Mouse (Mus musculus) cerebellum, adult 2 months (tissue): ENCODE data around the gene Gm49450. TPM values are rescaled to one million over a fixed set of nuclear protein-coding genes. Genes with fewer than 3 reads are reported as not detected.
"Not testable (repeated sequence)": the region's sequence is repeated elsewhere in the genome, so short reads cannot be mapped to it uniquely, and the experiment has no call there.

Experiments
- DNase-seq, 2 experiments: peaks; one replicate each; pipeline ENCODE4 v3.0.0; 2021
- H3K27ac ChIP-seq: fragments of 200-500 bp; 2 replicates; pipeline ENCODE4 v1.5.1; 2012; ENCODE audit warnings: low read length, control low read depth, inconsistent platforms; ENCODE audit not compliant: insufficient read depth
- H3K27me3 ChIP-seq: fragments of 200-500 bp; 2 replicates; pipeline ENCODE4 v1.6.1; 2012; ENCODE audit warnings: inconsistent platforms, mild to moderate bottlenecking, low read length, moderate library complexity; ENCODE audit not compliant: control insufficient read depth, insufficient read depth
- H3K4me1 ChIP-seq: fragments of 200-500 bp; 2 replicates; pipeline ENCODE4 v1.6.1; 2011; ENCODE audit warnings: low read length; ENCODE audit not compliant: control insufficient read depth, insufficient read depth
- H3K4me3 ChIP-seq: fragments of 200-500 bp; replicated peaks from 2 replicates; pipeline ENCODE3; 2011; ENCODE audit warnings: mild to moderate bottlenecking, low read depth, low read length, control low read depth; ENCODE audit not compliant: insufficient read depth
- CTCF ChIP-seq: fragments of 200-500 bp; IDR thresholded peaks from 2 replicates; pipeline ENCODE4 v1.5.1; 2011; ENCODE audit warnings: low read depth, mild to moderate bottlenecking, control low read depth, low read length, moderate library complexity, borderline replicate concordance; ENCODE audit not compliant: insufficient read depth
- POLR2A ChIP-seq: fragments of 200-500 bp; IDR thresholded peaks from 2 replicates; pipeline ENCODE4 v1.6.1; 2011; ENCODE audit warnings: low read length, control low read depth, borderline replicate concordance; ENCODE audit not compliant: insufficient read depth
- WGBS: fragments of 180-500 bp; shearing (Covaris S2); methylation state at CpG from one replicate; pipeline ENCODE4 v1.1.7; 2018; 5-methylcytosine and 5-hydroxymethylcytosine counted together
- polyA plus RNA-seq: library from polyadenylated mRNA; depleted of rRNA; stranded (reverse); fragments of >200 nt; gene quantifications from 2 replicates; pipeline ENCODE4 v1.2.3, GENCODE M21; 2012

Gm49450 gene
- polyA plus RNA-seq, 1 experiment: 0.75 TPM

DNA sequence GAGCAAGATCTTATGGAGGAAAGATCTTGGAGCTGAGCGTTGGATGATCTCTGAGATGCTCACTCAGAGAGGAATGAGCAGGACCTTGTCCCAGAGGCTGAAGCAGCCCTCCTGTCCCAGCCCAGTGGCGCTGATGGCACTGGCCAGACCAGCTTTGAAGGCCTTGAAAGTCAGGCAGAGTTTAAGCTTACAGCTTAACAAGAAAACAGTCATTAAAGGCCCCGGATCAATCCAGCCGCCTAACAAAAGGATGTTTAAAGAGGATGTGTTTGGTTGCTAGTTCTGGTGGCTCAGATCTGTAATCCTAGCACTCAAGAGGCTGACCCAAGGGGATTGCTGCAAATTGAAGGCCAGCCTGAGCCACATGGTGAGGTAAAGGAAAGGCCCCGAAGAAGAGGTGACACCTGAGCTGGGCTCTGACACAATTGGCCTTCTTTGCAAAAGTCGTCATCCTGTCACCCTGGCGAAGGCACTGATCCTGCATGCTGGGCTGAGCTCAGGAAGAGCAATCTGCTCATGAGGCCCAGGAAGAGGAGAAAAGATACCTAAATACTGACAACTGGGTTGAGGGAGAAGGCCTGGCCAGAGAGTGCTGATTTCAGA is 26.8 kb upstream of the Gm49450 start:
- TF ChIP-seq POLR2A (no peak), CTCF (no peak)
- 56% methylated on average over 7 of the region's 7 CpGs for WGBS
- Histone ChIP-seq H3K4me3 (no peak overlapping the region), H3K4me1 (peaks cover 17% of the 10 kb centered on the region), H3K27me3 (no peaks in the 10 kb centered on the region), H3K27ac (no peak overlapping the region)
- DNase-seq: peak in 1 of 2 experiments; percentile 26

DNA sequence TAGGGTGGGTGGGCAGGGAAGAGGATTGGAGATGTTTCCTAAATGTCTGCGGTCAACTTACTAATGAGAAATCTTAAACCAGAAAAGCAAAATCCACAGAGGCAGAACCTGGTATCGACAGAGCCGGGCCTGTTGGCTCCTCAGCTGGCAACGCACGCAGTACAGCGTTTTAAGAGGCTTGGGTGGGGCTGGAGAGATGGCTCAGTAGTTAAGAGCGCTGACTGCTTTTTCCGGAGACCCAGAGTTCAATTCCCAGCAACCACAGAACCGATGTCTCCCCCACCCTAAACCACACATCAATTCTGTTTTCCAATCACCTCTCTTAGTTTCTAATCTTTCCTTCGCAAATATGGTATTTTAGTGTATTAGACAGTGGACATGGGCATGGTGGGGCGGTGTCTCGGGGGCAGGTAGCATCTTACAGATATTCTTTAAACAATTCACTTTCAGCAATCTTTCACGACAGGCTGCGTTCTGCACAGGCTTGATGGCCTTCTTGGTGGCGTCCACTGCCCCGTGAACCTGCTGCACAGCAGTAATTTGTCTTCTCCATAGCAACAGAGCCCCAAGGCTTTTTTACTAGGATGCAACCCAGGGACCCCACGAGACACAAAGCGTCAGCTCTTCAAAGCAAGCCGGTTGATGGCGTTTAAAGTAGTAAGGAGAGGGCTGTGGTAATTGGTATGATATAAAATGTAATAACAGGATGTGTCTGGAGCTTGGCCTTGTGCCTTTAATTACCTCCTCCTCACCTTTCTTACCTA is 25.2 kb upstream of the Gm49450 start:
- WGBS: 71% methylated on average over 20 of the region's 20 CpGs
- H3K27me3 ChIP-seq: no peaks in the 10 kb centered on the region
- H3K4me3 ChIP-seq: no peak overlapping the region
- no peak for DNase-seq
- no peak overlapping the region for H3K27ac ChIP-seq
- peaks cover 15% of the 10 kb centered on the region for H3K4me1 ChIP-seq
- no peak for TF ChIP-seq POLR2A
- no peak for TF ChIP-seq CTCF

DNA sequence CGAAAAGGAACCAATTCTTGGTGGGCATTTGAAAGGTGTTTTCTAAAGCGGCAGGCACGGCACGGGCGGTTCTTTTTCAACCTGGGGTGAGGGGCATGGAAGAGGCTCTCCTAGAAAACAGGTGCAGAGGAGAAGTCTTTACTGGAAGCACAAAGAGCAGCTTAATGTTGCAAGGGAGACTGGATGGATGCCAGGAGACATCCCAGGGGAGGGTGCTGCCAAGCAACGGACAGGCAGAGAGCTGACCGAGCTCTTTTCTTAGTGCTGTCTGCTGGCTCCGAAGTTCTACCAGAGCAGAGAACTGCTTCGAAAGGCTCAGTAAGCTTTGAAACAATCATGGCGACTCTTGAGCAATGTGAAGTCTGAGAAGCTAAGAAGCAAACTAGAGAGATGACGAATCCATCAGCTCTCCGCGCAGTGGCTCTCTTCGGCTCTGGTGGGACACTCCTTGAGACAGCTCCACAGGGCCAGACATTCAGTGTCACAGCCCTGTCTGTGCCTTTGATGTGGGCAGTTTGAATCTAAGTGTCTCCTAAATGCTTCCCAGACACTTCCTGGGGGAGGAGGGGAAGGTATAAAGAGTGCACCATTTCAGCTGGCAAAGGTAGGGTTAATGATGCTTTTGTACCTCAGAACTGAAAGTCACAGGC is 24.5 kb upstream of the Gm49450 start:
- Histone ChIP-seq H3K27me3 (no peaks in the 10 kb centered on the region), H3K27ac (no peak overlapping the region), H3K4me3 (no peak overlapping the region), H3K4me1 (peaks cover 14% of the 10 kb centered on the region)
- WGBS: 45% methylated on average over 14 of the region's 14 CpGs
- peak; percentile 54 to 65 for DNase-seq
- TF ChIP-seq POLR2A (no peak), CTCF (no peak)

DNA sequence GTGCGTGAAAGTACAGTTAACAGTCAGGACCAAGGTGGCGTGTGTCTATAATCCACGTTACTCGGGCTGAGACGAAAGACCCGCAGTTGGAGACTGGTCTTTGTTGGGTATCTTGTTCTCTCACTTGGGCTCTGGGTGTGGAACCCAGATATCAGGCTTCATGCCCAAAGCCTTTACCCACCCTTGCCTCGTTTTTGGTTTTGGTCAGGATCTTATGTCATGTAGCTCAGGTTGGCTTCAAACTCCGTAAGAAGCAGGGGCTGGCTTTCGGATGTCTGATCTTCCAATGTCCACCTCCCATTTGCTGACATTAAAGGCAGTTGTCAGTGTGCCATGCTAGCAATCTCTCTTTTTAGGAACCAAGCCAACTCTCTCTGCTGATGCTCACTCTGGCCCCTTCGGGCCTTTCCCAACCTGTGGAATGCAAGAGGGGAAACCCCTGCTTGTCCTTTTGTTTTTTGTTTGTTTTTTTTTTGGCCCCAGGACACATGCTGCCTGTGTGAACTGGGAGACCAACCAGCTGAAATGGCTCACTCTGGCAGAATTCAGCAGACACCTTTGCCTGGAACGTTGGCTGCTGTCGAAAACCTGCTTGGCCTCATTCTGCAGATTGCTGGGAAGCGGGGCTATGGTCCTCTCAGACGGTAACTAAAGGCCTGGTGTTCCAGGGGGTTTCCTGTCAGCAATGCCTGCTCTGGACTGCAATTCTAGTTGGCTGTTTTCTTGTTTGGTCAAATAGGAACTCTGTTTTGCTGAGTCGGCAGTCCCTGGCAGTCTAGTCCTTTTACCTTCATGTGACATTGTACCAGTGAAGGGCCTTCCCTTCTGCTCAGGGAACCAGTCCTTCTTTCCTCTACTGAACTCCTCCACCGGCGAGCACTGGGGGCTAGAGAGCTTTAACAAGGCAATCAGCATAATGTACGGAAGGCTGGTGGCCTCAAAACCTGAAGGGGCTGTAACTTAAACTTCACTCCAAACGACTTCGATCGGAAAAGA is 23.7 kb upstream of the Gm49450 start:
- peak in 1 of 2 experiments; percentile 20 for DNase-seq
- Histone ChIP-seq H3K4me1 (peaks cover 14% of the 10 kb centered on the region), H3K27ac (no peak overlapping the region; the same call in 1 of the 2 replicates), H3K27me3 (no peaks in the 10 kb centered on the region), H3K4me3 (no peak overlapping the region)
- 54% methylated on average over 21 of the region's 21 CpGs for WGBS
- no peak for TF ChIP-seq POLR2A

DNA sequence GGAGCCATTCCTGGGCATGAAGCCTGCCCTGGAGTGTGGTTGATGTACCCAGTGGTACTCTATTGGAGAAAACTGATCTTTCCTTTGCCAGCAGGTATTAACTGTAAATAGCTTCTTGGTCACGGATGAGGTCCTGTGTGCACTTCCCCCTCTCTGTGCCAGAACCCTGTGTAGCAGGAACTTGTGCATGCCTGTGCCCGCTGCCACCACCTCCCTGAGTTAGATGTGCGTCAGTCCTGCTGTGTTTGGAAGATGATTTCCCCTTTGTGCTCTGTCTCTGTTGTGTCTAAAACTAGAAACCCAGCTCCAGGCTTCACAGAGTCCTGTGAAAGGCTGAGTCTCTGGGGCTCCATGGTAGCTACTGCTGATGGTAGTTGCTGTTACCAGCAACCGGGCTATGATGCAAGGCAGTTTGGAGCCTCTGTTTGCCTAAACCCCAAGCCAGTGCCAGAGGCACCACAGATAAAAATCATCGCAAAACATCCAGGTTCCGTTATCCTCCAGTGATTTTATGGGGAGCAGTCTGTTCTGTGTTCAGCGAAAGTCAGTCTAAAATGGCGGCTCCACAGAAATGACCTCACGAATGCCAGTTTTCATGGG is 19.8 kb upstream of the Gm49450 start:
- Histone ChIP-seq H3K4me1 (peaks cover 23% of the 10 kb centered on the region), H3K4me3 (no peak overlapping the region), H3K27me3 (no peaks in the 10 kb centered on the region), H3K27ac (peak overlapping the region; percentile 41)
- no peak for TF ChIP-seq POLR2A
- no peak for TF ChIP-seq CTCF
- 43% methylated on average over 9 of the region's 9 CpGs for WGBS
- peak; percentile 64 to 81 for DNase-seq

GRCm38 (mm10) chr15:98971576-98972320 is 18.4 kb upstream of the Gm49450 start:
- not testable (repeated sequence) for H3K27me3 ChIP-seq, H3K4me3 ChIP-seq
- DNase-seq: peak in 1 of 2 experiments; percentile 40
- Histone ChIP-seq H3K4me1 (peaks cover 16% of the 10 kb centered on the region; the same call in 1 of the 2 replicates), H3K27ac (peak overlapping the region; percentile 28)
- whole genome bisulfite sequencing: 44% methylated on average over 15 of the region's 15 CpGs

GRCm38 (mm10) chr15:98971111-98971510 is 17.8 kb upstream of the Gm49450 start:
- DNase-seq: peak; percentile 14 to 60
- no peak for TF ChIP-seq POLR2A
- TF ChIP-seq CTCF: no peak
- Histone ChIP-seq H3K4me3 (no peak overlapping the region), H3K4me1 (peaks cover 16% of the 10 kb centered on the region; the same call in 1 of the 2 replicates), H3K27me3 (no peaks in the 10 kb centered on the region), H3K27ac (peak overlapping the region; percentile 28; the same call in 1 of the 2 replicates)
- WGBS: 23% methylated on average over 4 of the region's 4 CpGs
